Mouse (Mus musculus) hindbrain, embryonic 12.5 days (tissue): ENCODE results near the gene Tmem87b. TPM values are rescaled to one million over a fixed set of nuclear protein-coding genes. Genes with fewer than 3 reads are reported as not detected.

Experiments
- ATAC-seq: fragments of 200-750 bp; cut with Nextera tagmentation; 2 replicates; pipeline ENCODE4 v1.8.0; 2017; ENCODE audit warnings: moderate TSS enrichment; ENCODE audit not compliant: low FRiP score
- H3K27ac ChIP-seq: fragments of 300-500 bp; sonication (generic); 2 replicates; pipeline ENCODE4 v1.5.1; 2016; ENCODE audit warnings: mild to moderate bottlenecking
- H3K27me3 ChIP-seq: fragments of 300-500 bp; sonication (generic); 2 replicates; pipeline ENCODE4 v1.6.1; 2016; ENCODE audit warnings: mild to moderate bottlenecking
- H3K36me3 ChIP-seq: fragments of 300-500 bp; sonication (generic); 2 replicates; pipeline ENCODE4 v1.6.1; 2016; ENCODE audit warnings: mild to moderate bottlenecking
- H3K4me1 ChIP-seq: fragments of 300-500 bp; sonication (generic); 2 replicates; pipeline ENCODE4 v1.6.1; 2016
- H3K4me2 ChIP-seq: fragments of 300-500 bp; sonication (generic); replicated peaks from 2 replicates; pipeline ENCODE4 v1.6.1; 2016; ENCODE audit warnings: mild to moderate bottlenecking
- H3K4me3 ChIP-seq: fragments of 300-500 bp; sonication (generic); 2 replicates; pipeline ENCODE4 v1.5.1; 2016; ENCODE audit warnings: mild to moderate bottlenecking
- H3K9ac ChIP-seq: fragments of 300-500 bp; sonication (generic); 2 replicates; pipeline ENCODE4 v1.6.1; 2016; ENCODE audit warnings: mild to moderate bottlenecking, moderate library complexity
- H3K9me3 ChIP-seq: fragments of 300-500 bp; sonication (generic); replicated peaks from 2 replicates; pipeline ENCODE4 v1.6.1; 2016; ENCODE audit warnings: mild to moderate bottlenecking
- whole genome bisulfite sequencing: fragments of 180-500 bp; shearing (Covaris S2); methylation state at CpG from one replicate; pipeline ENCODE4 v1.1.7; 2016; 5-methylcytosine and 5-hydroxymethylcytosine counted together
- polyA plus RNA-seq: library from polyadenylated mRNA; unstranded; fragments of >200 nt; fragmentation: Nextera tagmentation; extraction: Ambion mirVana; gene quantifications from 2 replicates; pipeline ENCODE4 v1.2.1, GENCODE M21; 2016

The Tmem87b gene
- 35.2 and 39.5 TPM in 2 replicates for polyA plus RNA-seq

DNA sequence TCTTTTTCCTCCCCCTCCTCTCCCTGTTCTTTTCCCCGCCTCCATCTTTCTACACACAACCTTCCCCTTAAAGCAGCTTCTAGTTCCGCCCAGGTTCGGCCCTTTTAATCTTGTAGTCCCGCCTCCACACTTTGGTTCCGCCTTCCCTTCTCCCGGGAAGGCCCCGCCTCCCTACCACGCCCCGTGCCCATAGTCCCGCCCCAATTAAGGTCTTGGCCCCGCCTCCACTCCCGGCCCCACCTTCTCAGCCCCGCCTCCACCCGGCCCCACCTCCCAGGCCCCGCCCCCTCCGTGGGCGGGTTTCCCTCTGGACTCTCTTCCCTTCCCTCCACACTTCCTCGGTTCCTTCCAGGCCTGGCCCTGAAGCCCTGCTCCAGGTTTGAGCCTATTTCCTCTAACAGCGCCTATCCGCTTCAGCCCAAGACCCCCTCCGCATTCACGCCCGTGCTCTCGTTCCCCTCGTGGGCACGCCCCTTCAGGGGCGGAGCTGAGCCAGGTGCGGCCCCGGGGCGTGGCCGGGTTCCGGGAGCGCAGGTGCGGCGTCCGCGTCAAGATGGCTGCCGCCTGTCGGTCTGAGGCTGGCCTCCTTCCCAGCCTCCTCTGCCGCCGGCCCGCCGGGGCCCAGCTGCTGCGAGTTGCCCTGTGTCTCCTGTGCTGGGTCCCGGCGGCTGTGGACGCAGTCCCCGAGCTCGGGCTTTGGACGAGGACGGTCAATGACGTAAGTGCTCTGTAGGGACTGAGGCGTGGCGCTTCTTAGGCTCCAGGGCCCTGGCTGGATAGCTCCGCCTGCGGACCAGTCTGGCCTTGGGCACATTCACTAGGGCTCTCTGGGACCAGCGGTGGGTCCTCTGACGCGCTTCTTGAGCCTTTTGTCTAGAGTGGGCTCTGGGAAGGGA is at the start of gene Tmem87b:
Tmem87b (plus strand) TSS at position 333 of the 896 bp plus-strand sequence.
- peak; percentile 95 for ATAC-seq
- Histone ChIP-seq H3K4me2 (peak within 1 kb of the TSS; percentile 64), H3K36me3 (no peaks in the 10 kb centered on the region), H3K27ac (peak within 1 kb of the TSS; percentile 95), H3K4me3 (peak within 1 kb of the TSS; percentile 57), H3K9ac (peak within 1 kb of the TSS; percentile 78), H3K27me3 (no peaks in the 10 kb centered on the region), H3K4me1 (peaks cover 14% of the 10 kb centered on the region), H3K9me3 (no peaks in the 10 kb centered on the region)
- WGBS = under 1% methylated on average over 59 of the region's 59 CpGs

GRCm38 (mm10) chr2:128768545-128769247 is 49.2 kb upstream of the Tmem87b start:
- H3K36me3 ChIP-seq = no peaks in the 10 kb centered on the region
- H3K4me3 ChIP-seq = no peak overlapping the region
- H3K27ac ChIP-seq = no peak overlapping the region
- H3K9ac ChIP-seq = no peak overlapping the region
- H3K4me2 ChIP-seq = no peak overlapping the region
- H3K27me3 ChIP-seq = no peaks in the 10 kb centered on the region
- H3K4me1 ChIP-seq = no peaks in the 10 kb centered on the region
- H3K9me3 ChIP-seq = no peaks in the 10 kb centered on the region
- ATAC-seq = no peak
- 76% methylated on average over 4 of the region's 4 CpGs for WGBS

GRCm38 (mm10) chr2:128770557-128770956 is 47.4 kb upstream of the Tmem87b start:
- ATAC-seq = no peak
- 92% methylated on average over 6 of the region's 6 CpGs for WGBS
- H3K4me3 ChIP-seq = no peak overlapping the region
- H3K9ac ChIP-seq = no peak overlapping the region
- no peaks in the 10 kb centered on the region for H3K27me3 ChIP-seq
- no peak overlapping the region for H3K27ac ChIP-seq
- H3K9me3 ChIP-seq = no peaks in the 10 kb centered on the region
- H3K36me3 ChIP-seq = no peaks in the 10 kb centered on the region
- no peaks in the 10 kb centered on the region for H3K4me1 ChIP-seq
- H3K4me2 ChIP-seq = no peak overlapping the region

- Histone ChIP-seq H3K4me2 (no peak overlapping the region), H3K9ac (no peak overlapping the region), H3K4me1 (no peaks in the 10 kb centered on the region), H3K9me3 (no peaks in the 10 kb centered on the region), H3K4me3 (no peak overlapping the region), H3K36me3 (no peaks in the 10 kb centered on the region), H3K27me3 (no peaks in the 10 kb centered on the region), H3K27ac (no peak overlapping the region)
- no peak for ATAC-seq
- WGBS = 91% methylated on average over 4 of the region's 4 CpGs
These were observed 46.9 kb upstream of the Tmem87b start for GRCm38 (mm10) chr2:128771048-128771447.

GRCm38 (mm10) chr2:128771750-128772338 is 46.1 kb upstream of the Tmem87b start:
- no peaks in the 10 kb centered on the region for H3K36me3 ChIP-seq
- no peak overlapping the region for H3K4me3 ChIP-seq
- no peak overlapping the region for H3K4me2 ChIP-seq
- H3K27me3 ChIP-seq = no peaks in the 10 kb centered on the region
- no peak overlapping the region for H3K27ac ChIP-seq
- no peak overlapping the region for H3K9ac ChIP-seq
- H3K9me3 ChIP-seq = no peaks in the 10 kb centered on the region
- 93% methylated on average over 7 of the region's 7 CpGs for WGBS
- no peak for ATAC-seq
- H3K4me1 ChIP-seq = no peaks in the 10 kb centered on the region

DNA sequence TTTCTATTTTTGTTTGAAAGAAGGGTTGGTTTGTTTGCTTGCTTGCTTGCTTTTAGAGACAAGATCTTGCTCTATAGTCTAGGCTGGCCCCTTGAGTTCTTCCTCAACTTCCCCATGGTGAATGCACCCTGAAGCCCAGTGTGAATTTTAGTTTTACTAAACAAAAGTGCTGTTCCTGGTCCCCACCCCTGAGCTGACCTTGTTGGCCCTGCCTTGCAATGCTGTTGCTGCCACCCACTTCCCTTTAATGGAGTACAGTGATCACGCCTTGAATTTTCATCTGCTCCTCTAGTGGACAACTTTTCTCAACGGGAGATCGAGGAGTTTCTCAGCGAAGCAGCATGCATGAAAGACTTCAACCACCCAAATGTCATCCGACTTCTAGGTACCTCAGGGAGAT is 35.7 kb upstream of the Tmem87b start:
- no peaks in the 10 kb centered on the region for H3K9me3 ChIP-seq
- no peak overlapping the region for H3K4me3 ChIP-seq
- H3K4me2 ChIP-seq = no peak overlapping the region
- no peaks in the 10 kb centered on the region for H3K36me3 ChIP-seq
- no peak overlapping the region for H3K27ac ChIP-seq
- H3K27me3 ChIP-seq = no peaks in the 10 kb centered on the region
- ATAC-seq = no peak
- 90% methylated on average over 5 of the region's 5 CpGs for WGBS
- H3K9ac ChIP-seq = no peak overlapping the region
- peaks cover 4% of the 10 kb centered on the region; the same call in 1 of the 2 replicates for H3K4me1 ChIP-seq

GRCm38 (mm10) chr2:128783660-128784345 is 34.1 kb upstream of the Tmem87b start:
- Histone ChIP-seq H3K4me1 (peaks cover 4% of the 10 kb centered on the region; the same call in 1 of the 2 replicates), H3K9me3 (no peaks in the 10 kb centered on the region), H3K27me3 (no peaks in the 10 kb centered on the region), H3K9ac (no peak overlapping the region), H3K27ac (no peak overlapping the region), H3K4me2 (no peak overlapping the region), H3K4me3 (no peak overlapping the region), H3K36me3 (no peaks in the 10 kb centered on the region)
- 68% methylated on average over 10 of the region's 10 CpGs for WGBS
- ATAC-seq = no peak

DNA sequence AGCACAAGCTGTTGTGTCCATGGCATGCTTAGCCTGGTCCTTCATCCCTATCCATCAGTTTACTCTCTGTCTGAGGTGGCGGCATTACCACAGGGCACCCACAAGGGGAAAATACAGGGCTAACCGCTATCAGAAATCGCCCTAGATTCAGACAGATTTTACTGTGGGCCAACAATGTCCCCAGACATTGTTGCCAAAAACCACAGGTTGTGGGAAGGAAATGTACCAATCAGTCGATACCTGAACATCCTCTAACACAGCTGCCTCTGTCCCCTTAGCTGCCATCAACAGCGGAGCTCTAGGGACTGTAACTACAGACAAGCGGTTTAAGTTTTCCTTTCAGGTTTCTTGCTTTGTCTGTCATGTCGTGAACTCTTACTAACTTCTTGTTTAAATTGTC is 33.1 kb upstream of the Tmem87b start:
- Histone ChIP-seq H3K4me2 (no peak overlapping the region), H3K9ac (no peak overlapping the region), H3K4me1 (peaks cover 4% of the 10 kb centered on the region; the same call in 1 of the 2 replicates), H3K9me3 (no peaks in the 10 kb centered on the region), H3K27ac (no peak overlapping the region), H3K27me3 (no peaks in the 10 kb centered on the region), H3K36me3 (no peaks in the 10 kb centered on the region), H3K4me3 (no peak overlapping the region)
- ATAC-seq = no peak
- WGBS = 93% methylated on average over 7 of the region's 7 CpGs

GRCm38 (mm10) chr2:128786341-128786740 is 31.6 kb upstream of the Tmem87b start:
- no peak for ATAC-seq
- H3K36me3 ChIP-seq = no peaks in the 10 kb centered on the region
- no peak overlapping the region for H3K9ac ChIP-seq
- no peak overlapping the region for H3K4me2 ChIP-seq
- peaks cover 4% of the 10 kb centered on the region; the same call in 1 of the 2 replicates for H3K4me1 ChIP-seq
- WGBS = 48% methylated on average over 5 of the region's 5 CpGs
- H3K9me3 ChIP-seq = no peaks in the 10 kb centered on the region
- H3K27me3 ChIP-seq = no peaks in the 10 kb centered on the region
- no peak overlapping the region for H3K4me3 ChIP-seq
- no peak overlapping the region for H3K27ac ChIP-seq

DNA sequence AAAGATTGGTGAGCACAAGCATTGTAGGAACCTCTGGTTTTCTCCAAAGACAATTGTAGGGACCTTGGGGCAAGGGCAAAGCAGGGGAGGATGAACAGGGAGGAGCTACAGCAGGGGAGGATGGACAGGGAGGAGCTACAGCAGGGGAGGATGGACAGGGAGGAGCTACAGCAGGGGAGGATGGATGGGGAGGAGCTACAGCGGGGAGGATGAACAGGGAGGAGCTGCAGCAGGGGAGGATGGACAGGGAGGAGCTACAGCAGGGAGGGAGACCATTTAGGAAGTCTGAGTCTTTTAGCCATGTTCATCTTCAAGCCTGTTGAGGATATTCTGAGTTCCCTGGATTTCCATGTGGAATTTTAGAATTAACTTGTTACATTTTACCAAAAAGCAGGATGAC is 31.1 kb upstream of the Tmem87b start:
- ATAC-seq = no peak
- no peak overlapping the region for H3K9ac ChIP-seq
- H3K27ac ChIP-seq = no peak overlapping the region
- H3K9me3 ChIP-seq = no peaks in the 10 kb centered on the region
- no peaks in the 10 kb centered on the region for H3K27me3 ChIP-seq
- no peak overlapping the region for H3K4me3 ChIP-seq
- no peak overlapping the region for H3K4me2 ChIP-seq
- peaks cover 4% of the 10 kb centered on the region; the same call in 1 of the 2 replicates for H3K4me1 ChIP-seq
- 72% methylated on average over 1 of the region's 1 CpGs for WGBS
- H3K36me3 ChIP-seq = no peaks in the 10 kb centered on the region

GRCm38 (mm10) chr2:128787805-128788204 is 30.1 kb upstream of the Tmem87b start:
- H3K27ac ChIP-seq = no peak overlapping the region
- no peak for ATAC-seq
- H3K36me3 ChIP-seq = no peaks in the 10 kb centered on the region
- no peak overlapping the region for H3K9ac ChIP-seq
- peaks cover 4% of the 10 kb centered on the region; the same call in 1 of the 2 replicates for H3K4me1 ChIP-seq
- no peaks in the 10 kb centered on the region for H3K9me3 ChIP-seq
- H3K27me3 ChIP-seq = no peaks in the 10 kb centered on the region
- H3K4me3 ChIP-seq = no peak overlapping the region
- 86% methylated on average over 3 of the region's 3 CpGs for WGBS
- H3K4me2 ChIP-seq = no peak overlapping the region
